Mouse (Mus musculus) spleen, embryonic (tissue): ENCODE measurements around the gene Gm10718.
"Not testable (repeated sequence)": the region's sequence is repeated elsewhere in the genome, so short reads cannot be mapped to it uniquely, and the experiment has no call there.

Experiments
- CTCF ChIA-PET: fragments of 350-600 bp; sonication (Branson Sonifier 250); formaldehyde crosslinking; loops from one replicate; lab custom pipeline; 2022; lab: Charles Lee

Gm10718 gene

DNA sequence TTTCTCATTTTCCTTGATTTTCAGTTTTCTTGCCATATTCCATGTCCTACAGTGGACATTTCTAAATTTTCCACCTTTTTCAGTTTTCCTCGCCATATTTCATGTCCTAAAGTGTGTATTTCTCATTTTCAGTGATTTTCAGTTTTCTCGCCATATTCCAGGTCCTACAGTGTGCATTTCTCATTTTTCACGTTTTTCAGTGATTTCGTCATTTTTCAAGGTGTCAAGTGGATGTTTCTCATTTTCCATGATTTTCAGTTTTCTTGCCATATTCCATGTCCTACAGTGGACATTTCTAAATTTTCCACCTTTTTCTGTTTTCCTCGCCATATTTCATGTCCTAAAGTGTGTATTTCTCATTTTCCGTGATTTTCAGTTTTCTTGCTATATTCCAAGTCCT lies 2.3 kb downstream of the Gm10718 start:
- CTCF ChIA-PET = not testable (repeated sequence)

DNA sequence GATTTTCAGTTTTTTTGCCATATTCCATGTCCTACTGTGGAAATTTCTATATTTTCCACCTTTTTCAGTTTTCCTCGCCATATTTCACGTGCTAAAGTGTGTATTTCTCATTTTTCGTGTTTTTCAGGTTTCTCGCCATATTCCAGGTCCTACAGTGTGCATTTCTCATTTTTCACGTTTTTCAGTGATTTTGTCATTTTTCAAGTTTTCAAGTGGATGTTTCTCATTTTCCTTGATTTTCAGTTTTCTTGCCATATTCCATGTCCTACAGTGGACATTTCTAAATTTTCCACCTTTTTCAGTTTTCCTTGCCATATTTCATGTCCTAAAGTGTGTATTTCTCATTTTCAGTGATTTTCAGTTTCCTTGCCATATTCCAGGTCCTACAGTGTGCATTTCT lies 2.8 kb downstream of the Gm10718 start:
- CTCF ChIA-PET = not testable (repeated sequence)

DNA sequence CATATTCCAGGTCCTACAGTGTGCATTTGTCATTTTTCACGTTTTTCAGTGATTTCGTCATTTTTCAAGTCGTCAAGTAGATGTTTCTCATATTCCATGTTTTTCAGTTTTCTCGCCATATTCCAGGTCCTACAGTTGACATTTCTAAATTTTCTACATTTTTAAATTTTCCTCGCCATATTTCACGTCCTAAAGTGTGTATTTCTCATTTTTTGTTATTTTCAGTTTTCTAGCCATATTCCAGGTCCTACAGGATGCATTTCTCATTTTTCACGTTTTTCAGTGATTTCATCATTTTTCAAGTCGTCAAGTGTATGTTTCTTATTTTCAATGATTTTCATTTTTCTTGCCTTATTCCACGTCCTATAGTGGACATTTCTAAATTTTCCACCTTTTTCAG lies 3.4 kb downstream of the Gm10718 start:
- CTCF ChIA-PET = not testable (repeated sequence)

DNA sequence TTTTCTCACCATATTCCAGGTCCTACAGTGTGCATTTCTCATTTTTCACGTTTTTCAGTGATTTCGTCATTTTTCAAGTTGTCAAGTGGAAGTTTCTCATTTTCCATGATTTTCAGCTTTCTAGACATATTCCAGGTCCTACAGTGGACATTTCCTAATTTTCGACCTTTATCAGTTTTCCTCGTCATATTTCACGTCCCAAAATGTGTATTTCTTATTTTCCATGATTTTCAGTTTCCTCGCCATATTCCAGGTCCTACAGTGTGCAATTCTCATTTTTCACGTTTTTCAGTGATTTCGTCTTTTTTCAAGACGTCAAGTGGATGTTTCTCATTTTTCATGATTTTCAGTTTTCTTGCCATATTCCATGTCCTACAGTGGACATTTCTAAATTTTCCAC lies 3.9 kb downstream of the Gm10718 start:
- CTCF ChIA-PET = not testable (repeated sequence)

DNA sequence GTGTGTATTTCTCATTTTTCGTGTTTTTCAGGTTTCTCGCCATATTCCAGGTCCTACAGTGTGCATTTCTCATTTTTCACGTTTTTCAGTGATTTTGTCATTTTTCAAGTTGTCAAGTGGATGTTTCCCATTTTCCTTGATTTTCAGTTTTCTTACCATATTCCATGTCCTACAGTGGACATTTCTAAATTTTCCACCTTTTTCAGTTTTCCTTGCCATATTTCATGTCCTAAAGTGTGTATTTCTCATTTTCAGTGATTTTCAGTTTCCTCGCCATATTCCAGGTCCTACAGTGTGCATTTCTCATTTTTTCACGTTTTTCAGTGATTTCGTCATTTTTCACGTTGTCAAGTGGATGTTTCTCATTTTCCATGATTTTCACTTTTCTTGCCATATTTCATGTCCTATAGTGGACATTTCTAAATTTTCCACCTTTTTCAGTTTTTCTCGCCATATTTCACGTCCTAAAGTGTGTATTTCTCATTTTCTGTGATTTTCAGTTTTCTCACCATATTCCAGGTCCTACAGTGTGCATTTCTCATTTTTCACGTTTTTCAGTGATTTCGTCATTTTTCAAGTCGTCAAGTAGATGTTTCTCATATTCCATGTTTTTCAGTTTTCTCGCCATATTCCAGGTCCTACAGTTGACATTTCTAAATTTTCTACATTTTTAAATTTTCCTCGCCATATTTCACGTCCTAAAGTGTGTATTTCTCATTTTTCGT lies 6.1 kb downstream of the Gm10718 start:
- CTCF ChIA-PET = not testable (repeated sequence)

DNA sequence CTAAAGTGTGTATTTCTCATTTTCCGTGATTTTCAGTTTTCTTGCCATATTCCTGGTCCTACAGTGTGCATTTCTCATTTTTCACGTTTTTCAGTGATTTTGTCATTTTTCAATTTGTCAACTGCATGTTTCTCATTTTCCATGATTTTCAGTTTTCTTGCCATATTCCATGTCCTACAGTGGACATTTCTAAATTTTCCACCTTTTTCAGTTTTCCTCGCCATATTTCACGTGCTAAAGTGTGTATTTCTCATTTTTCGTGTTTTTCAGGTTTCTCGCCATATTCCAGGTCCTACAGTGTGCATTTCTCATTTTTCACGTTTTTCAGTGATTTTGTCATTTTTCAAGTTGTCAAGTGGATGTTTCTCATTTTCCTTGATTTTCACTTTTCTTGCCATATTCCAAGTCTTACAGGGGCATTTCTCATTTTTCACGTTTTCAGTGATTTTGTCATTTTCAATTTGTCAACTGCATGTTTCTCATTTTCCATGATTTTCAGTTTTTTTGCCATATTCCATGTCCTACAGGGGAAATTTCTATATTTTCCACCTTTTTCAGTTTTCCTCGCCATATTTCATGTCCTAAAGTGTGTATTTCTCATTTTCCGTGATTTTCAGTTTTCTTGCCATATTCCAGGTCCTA lies 7.5 kb downstream of the Gm10718 start:
- CTCF ChIA-PET = not testable (repeated sequence)

DNA sequence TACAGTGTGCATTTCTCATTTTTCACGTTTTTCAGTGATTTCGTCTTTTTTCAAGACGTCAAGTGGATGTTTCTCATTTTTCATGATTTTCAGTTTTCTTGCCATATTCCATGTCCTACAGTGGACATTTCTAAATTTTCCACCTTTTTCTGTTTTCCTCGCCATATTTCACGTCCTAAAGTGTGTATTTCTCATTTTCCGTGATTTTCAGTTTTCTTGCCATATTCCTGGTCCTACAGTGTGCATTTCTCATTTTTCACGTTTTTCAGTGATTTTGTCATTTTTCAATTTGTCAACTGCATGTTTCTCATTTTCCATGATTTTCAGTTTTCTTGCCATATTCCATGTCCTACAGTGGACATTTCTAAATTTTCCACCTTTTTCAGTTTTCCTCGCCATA lies 11.0 kb downstream of the Gm10718 start, which contains the start of gene Gm17535:
TSS of gene Gm17535 (plus strand) at position 301 of the 400 bp plus-strand sequence.
- CTCF ChIA-PET = not testable (repeated sequence)

DNA sequence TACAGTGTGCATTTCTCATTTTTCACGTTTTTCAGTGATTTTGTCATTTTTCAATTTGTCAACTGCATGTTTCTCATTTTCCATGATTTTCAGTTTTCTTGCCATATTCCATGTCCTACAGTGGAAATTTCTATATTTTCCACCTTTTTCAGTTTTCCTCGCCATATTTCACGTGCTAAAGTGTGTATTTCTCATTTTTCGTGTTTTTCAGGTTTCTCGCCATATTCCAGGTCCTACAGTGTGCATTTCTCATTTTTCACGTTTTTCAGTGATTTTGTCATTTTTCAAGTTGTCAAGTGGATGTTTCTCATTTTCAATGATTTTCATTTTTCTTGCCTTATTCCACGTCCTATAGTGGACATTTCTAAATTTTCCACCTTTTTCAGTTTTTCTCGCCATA lies 13.2 kb downstream of the Gm10718 start, which contains the start of gene Gm10715:
TSS of gene Gm10715 (plus strand) at position 301 of the 400 bp plus-strand sequence.
- CTCF ChIA-PET = not testable (repeated sequence)

DNA sequence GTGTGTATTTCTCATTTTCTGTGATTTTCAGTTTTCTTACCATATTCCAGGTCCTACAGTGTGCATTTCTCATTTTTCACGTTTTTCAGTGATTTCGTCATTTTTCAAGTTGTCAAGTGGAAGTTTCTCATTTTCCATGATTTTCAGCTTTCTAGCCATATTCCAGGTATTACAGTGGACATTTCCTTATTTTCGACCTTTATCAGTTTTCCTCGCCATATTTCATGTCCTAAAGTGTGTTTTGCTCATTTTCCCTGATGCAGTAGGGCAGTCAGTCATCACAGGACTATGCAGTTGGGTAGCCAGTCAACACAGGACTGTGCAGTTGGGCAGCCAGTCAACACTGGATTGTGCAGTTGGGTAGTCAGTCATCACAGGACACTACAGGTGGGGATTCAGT lies 14.8 kb downstream of the Gm10718 start:
- CTCF ChIA-PET = not testable (repeated sequence)
